Mouse (Mus musculus) embryonic facial prominence, embryonic 13.5 days (tissue): ENCODE measurements at regions not wholly inside any gene's neighbourhood (a gene's known extent, or its start where the extent isn't known, plus 50 kb on each side); places are given as distances from the start of the nearest gene placed in this dataset.

Experiments used
- ATAC-seq: fragments of 200-750 bp; cut with Nextera tagmentation; 2 replicates; pipeline ENCODE4 v1.8.0; 2017; ENCODE audit warnings: low read depth; ENCODE audit not compliant: insufficient number of reproducible peaks, insufficient read depth, low FRiP score, low TSS enrichment
- H3K27ac ChIP-seq: fragments of 300-500 bp; sonication (generic); 2 replicates; pipeline ENCODE4 v1.5.1; 2015; ENCODE audit warnings: moderate library complexity, mild to moderate bottlenecking, inconsistent platforms
- H3K27me3 ChIP-seq: fragments of 300-500 bp; sonication (generic); 2 replicates; pipeline ENCODE4 v1.6.1; 2015; ENCODE audit warnings: mild to moderate bottlenecking, inconsistent platforms
- H3K36me3 ChIP-seq: fragments of 300-500 bp; sonication (generic); 2 replicates; pipeline ENCODE4 v1.6.1; 2015; ENCODE audit warnings: mild to moderate bottlenecking, inconsistent platforms
- H3K4me1 ChIP-seq: fragments of 300-500 bp; sonication (generic); 2 replicates; pipeline ENCODE4 v1.6.1; 2015; ENCODE audit warnings: inconsistent platforms
- H3K4me2 ChIP-seq: fragments of 300-500 bp; sonication (generic); 2 replicates; pipeline ENCODE4 v1.6.1; 2015; ENCODE audit warnings: moderate library complexity, mild to moderate bottlenecking, inconsistent platforms
- H3K4me3 ChIP-seq: fragments of 300-500 bp; sonication (generic); 2 replicates; pipeline ENCODE4 v1.5.1; 2015; ENCODE audit warnings: mild to moderate bottlenecking, inconsistent platforms
- H3K9ac ChIP-seq: fragments of 300-500 bp; sonication (generic); 2 replicates; pipeline ENCODE4 v1.6.1; 2015; ENCODE audit warnings: mild to moderate bottlenecking, inconsistent platforms
- H3K9me3 ChIP-seq: fragments of 300-500 bp; sonication (generic); 2 replicates; pipeline ENCODE4 v1.6.1; 2016; ENCODE audit warnings: inconsistent platforms
- WGBS: fragments of 180-500 bp; shearing (Covaris S2); methylation state at CpG from one replicate; pipeline ENCODE4 v1.1.7; 2015; ENCODE audit warnings: mixed read lengths; 5-methylcytosine and 5-hydroxymethylcytosine counted together

DNA sequence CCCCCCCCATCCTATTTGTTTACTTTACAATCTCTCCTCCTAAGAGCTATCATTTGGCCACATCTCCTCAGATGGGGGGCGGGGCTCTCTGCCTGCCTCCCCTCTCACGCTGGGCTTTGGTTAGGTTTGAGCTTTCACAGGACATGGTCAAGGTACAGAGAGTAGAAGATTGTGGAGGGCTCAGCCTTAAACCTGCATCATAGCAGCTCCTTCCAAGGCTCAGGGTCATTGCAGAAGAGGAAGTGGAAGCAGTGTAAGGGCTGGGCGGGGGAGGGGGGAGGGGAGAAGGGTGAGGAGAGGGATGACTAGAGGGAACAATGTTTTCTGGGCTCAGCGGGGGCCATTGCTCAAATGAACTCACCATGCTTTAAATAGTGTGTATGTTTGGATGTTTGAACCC lies 51.7 kb upstream of the Mphosph6 start:
- 55% methylated on average over 4 of the region's 4 CpGs for WGBS
- no peaks in the 10 kb centered on the region for H3K9me3 ChIP-seq
- H3K4me1 ChIP-seq: no peaks in the 10 kb centered on the region
- no peak overlapping the region for H3K4me3 ChIP-seq
- no peak overlapping the region for H3K4me2 ChIP-seq
- H3K36me3 ChIP-seq: no peaks in the 10 kb centered on the region
- no peak overlapping the region for H3K9ac ChIP-seq
- ATAC-seq: no peak
- no peak overlapping the region for H3K27ac ChIP-seq
- no peaks in the 10 kb centered on the region for H3K27me3 ChIP-seq

DNA sequence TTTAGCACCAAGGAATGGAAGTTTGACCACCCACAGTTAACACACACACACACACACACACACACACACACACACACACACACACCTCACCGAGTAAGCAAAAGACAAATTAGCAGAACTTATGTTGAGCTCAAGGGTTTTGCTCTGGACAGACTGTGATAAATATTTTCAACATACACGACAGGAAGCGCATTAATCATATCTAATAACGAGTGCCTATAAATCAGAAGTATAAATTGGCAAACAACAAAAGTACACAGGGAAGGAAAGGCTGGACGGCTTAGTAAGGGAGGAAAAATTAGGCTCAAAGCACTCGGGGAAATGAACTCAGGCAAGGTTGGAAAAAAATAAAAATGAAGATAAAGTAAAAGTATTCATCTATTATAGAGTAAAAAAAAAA lies 50.8 kb upstream of the Mphosph6 start:
- no peaks in the 10 kb centered on the region for H3K36me3 ChIP-seq
- no peaks in the 10 kb centered on the region for H3K4me1 ChIP-seq
- H3K27me3 ChIP-seq: no peaks in the 10 kb centered on the region
- ATAC-seq: no peak
- no peak overlapping the region for H3K4me3 ChIP-seq
- H3K4me2 ChIP-seq: no peak overlapping the region
- WGBS: 84% methylated on average over 6 of the region's 6 CpGs
- H3K9me3 ChIP-seq: no peaks in the 10 kb centered on the region
- no peak overlapping the region for H3K27ac ChIP-seq
- H3K9ac ChIP-seq: no peak overlapping the region
